Mouse (Mus musculus) heart, embryonic 11.5 days (tissue): Measurements from ENCODE around the gene Prr14l. TPM values are rescaled to one million over a fixed set of nuclear protein-coding genes. Genes with fewer than 3 reads are reported as not detected.
"Not testable (repeated sequence)": the region's sequence is repeated elsewhere in the genome, so short reads cannot be mapped to it uniquely, and the experiment has no call there.

ENCODE experiments used
- ATAC-seq: fragments of 200-750 bp; cut with Nextera tagmentation; replicated peaks from 2 replicates; pipeline ENCODE4 v1.8.0; 2017; ENCODE audit warnings: moderate library complexity; ENCODE audit not compliant: insufficient number of reproducible peaks, low FRiP score, low TSS enrichment
- H3K27ac ChIP-seq: fragments of 300-500 bp; sonication (generic); 2 replicates; pipeline ENCODE4 v1.5.1; 2014; ENCODE audit warnings: mild to moderate bottlenecking, low read depth, low read length
- H3K27me3 ChIP-seq: fragments of 300-500 bp; sonication (generic); 2 replicates; pipeline ENCODE4 v1.6.1; 2014; ENCODE audit warnings: mild to moderate bottlenecking, low read length, mixed read lengths; ENCODE audit not compliant: control insufficient read depth, insufficient read depth
- H3K36me3 ChIP-seq: fragments of 300-500 bp; sonication (generic); 2 replicates; pipeline ENCODE4 v1.6.1; 2014; ENCODE audit warnings: mild to moderate bottlenecking, low read length, moderate library complexity, mixed read lengths; ENCODE audit not compliant: control insufficient read depth, insufficient read depth
- H3K4me1 ChIP-seq: fragments of 300-500 bp; sonication (generic); 2 replicates; pipeline ENCODE4 v1.6.1; 2014; ENCODE audit warnings: low read length; ENCODE audit not compliant: control insufficient read depth, insufficient read depth
- H3K4me2 ChIP-seq: fragments of 300-500 bp; sonication (generic); 2 replicates; pipeline ENCODE4 v1.6.1; 2014; ENCODE audit warnings: mild to moderate bottlenecking, moderate library complexity
- H3K4me3 ChIP-seq: fragments of 300-500 bp; sonication (generic); 2 replicates; pipeline ENCODE4 v1.5.1; 2014; ENCODE audit warnings: low read depth, low read length
- H3K9ac ChIP-seq: fragments of 300-500 bp; sonication (generic); 2 replicates; pipeline ENCODE4 v1.6.1; 2014; ENCODE audit warnings: mild to moderate bottlenecking, low read depth, low read length, moderate library complexity
- H3K9me3 ChIP-seq: fragments of 300-500 bp; sonication (generic); replicated peaks from 2 replicates; pipeline ENCODE4 v1.6.1; 2016; ENCODE audit warnings: low read length; ENCODE audit not compliant: control insufficient read depth
- WGBS: fragments of 180-500 bp; shearing (Covaris S2); extraction: QIAGEN DNeasy Blood & Tissue Kit; methylation state at CpG from one replicate; pipeline ENCODE4 v1.1.7; 2014; ENCODE audit not compliant: insufficient replicate concordance; 5-methylcytosine and 5-hydroxymethylcytosine counted together
- polyA plus RNA-seq: library from polyadenylated mRNA; unstranded; fragments of >200 nt; fragmentation: Nextera tagmentation; extraction: Ambion mirVana; gene quantifications from 2 replicates; pipeline ENCODE4 v1.2.1, GENCODE M21; 2014

Gene Prr14l
- polyA plus RNA-seq, 1 experiment from 2014 or later = 11.5 TPM

GRCm38 (mm10) chr5:32778168-32778567, 75.9 kb downstream of the Prr14l start:
- Histone ChIP-seq H3K9ac (no peak overlapping the region), H3K4me2 (no peak overlapping the region), H3K27me3 (no peaks in the 10 kb centered on the region), H3K9me3 (no peaks in the 10 kb centered on the region), H3K4me1 (no peaks in the 10 kb centered on the region), H3K4me3 (no peak overlapping the region), H3K27ac (no peak overlapping the region), H3K36me3 (peaks cover 2% of the 10 kb centered on the region; the same call in 1 of the 2 replicates)
- no peak for ATAC-seq
- 80% methylated on average over 3 of the region's 3 CpGs for WGBS

- Histone ChIP-seq H3K36me3 (peaks cover 2% of the 10 kb centered on the region; the same call in 1 of the 2 replicates), H3K27ac (no peak overlapping the region), H3K4me2 (no peak overlapping the region), H3K4me1 (no peaks in the 10 kb centered on the region), H3K27me3 (no peaks in the 10 kb centered on the region), H3K4me3 (no peak overlapping the region), H3K9ac (no peak overlapping the region), H3K9me3 (no peaks in the 10 kb centered on the region)
- 86% methylated on average over 2 of the region's 2 CpGs for WGBS
- no peak for ATAC-seq
These were observed 81.7 kb downstream of the Prr14l start for GRCm38 (mm10) chr5:32772361-32772760.

GRCm38 (mm10) chr5:32767636-32768373, 86.3 kb downstream of the Prr14l start:
- no peak for ATAC-seq
- no peak overlapping the region for H3K4me3 ChIP-seq
- no peak overlapping the region for H3K9ac ChIP-seq
- no peak overlapping the region for H3K27ac ChIP-seq
- H3K4me2 ChIP-seq = no peak overlapping the region
- no peaks in the 10 kb centered on the region for H3K27me3 ChIP-seq
- H3K36me3 ChIP-seq = no peaks in the 10 kb centered on the region; the same call in 1 of the 2 replicates
- WGBS = 86% methylated on average over 4 of the region's 4 CpGs
- no peaks in the 10 kb centered on the region for H3K9me3 ChIP-seq
- no peaks in the 10 kb centered on the region for H3K4me1 ChIP-seq

GRCm38 (mm10) chr5:32767004-32767403, 87.1 kb downstream of the Prr14l start:
- no peaks in the 10 kb centered on the region; the same call in 1 of the 2 replicates for H3K36me3 ChIP-seq
- H3K27ac ChIP-seq = no peak overlapping the region
- H3K9ac ChIP-seq = no peak overlapping the region
- H3K9me3 ChIP-seq = no peaks in the 10 kb centered on the region
- no peak for ATAC-seq
- H3K4me1 ChIP-seq = no peaks in the 10 kb centered on the region
- no peaks in the 10 kb centered on the region for H3K27me3 ChIP-seq
- H3K4me2 ChIP-seq = no peak overlapping the region
- no peak overlapping the region for H3K4me3 ChIP-seq
- WGBS = 79% methylated on average over 3 of the region's 3 CpGs

GRCm38 (mm10) chr5:32761566-32762140, 92.4 kb downstream of the Prr14l start:
- Histone ChIP-seq H3K27ac (no peak overlapping the region), H3K4me3 (no peak overlapping the region), H3K4me2 (no peak overlapping the region), H3K27me3 (no peaks in the 10 kb centered on the region), H3K9ac (no peak overlapping the region), H3K9me3 (no peaks in the 10 kb centered on the region), H3K36me3 (no peaks in the 10 kb centered on the region), H3K4me1 (no peaks in the 10 kb centered on the region)
- WGBS = 73% methylated on average over 5 of the region's 5 CpGs
- no peak for ATAC-seq

- Histone ChIP-seq H3K9me3 (no peaks in the 10 kb centered on the region), H3K9ac (no peak overlapping the region), H3K36me3 (no peaks in the 10 kb centered on the region), H3K4me1 (no peaks in the 10 kb centered on the region), H3K27me3 (no peaks in the 10 kb centered on the region), H3K4me3 (no peak overlapping the region), H3K4me2 (no peak overlapping the region), H3K27ac (no peak overlapping the region)
- no peak for ATAC-seq
- WGBS = 54% methylated on average over 3 of the region's 3 CpGs
These were observed 93.3 kb downstream of the Prr14l start for GRCm38 (mm10) chr5:32760787-32761186.

- H3K27me3 ChIP-seq, H3K9me3 ChIP-seq, ATAC-seq, H3K9ac ChIP-seq, H3K4me3 ChIP-seq, H3K27ac ChIP-seq, H3K4me1 ChIP-seq, H3K4me2 ChIP-seq, H3K36me3 ChIP-seq: not testable (repeated sequence)
- WGBS = 93% methylated on average over 18 of the region's 18 CpGs
These were observed 93.7 kb downstream of the Prr14l start for GRCm38 (mm10) chr5:32760352-32760751.

- Histone ChIP-seq H3K36me3 (no peaks in the 10 kb centered on the region), H3K9ac (no peak overlapping the region), H3K27ac (no peak overlapping the region), H3K4me1 (no peaks in the 10 kb centered on the region), H3K27me3 (no peaks in the 10 kb centered on the region), H3K9me3 (no peaks in the 10 kb centered on the region), H3K4me3 (no peak overlapping the region), H3K4me2 (no peak overlapping the region)
- WGBS = 84% methylated on average over 2 of the region's 2 CpGs
- no peak for ATAC-seq
These were observed 94.4 kb downstream of the Prr14l start for GRCm38 (mm10) chr5:32759662-32760061.

- H3K4me2 ChIP-seq = no peak overlapping the region
- no peaks in the 10 kb centered on the region for H3K36me3 ChIP-seq
- no peak overlapping the region for H3K27ac ChIP-seq
- no peak overlapping the region for H3K4me3 ChIP-seq
- no peaks in the 10 kb centered on the region for H3K4me1 ChIP-seq
- H3K9ac ChIP-seq = no peak overlapping the region
- H3K9me3 ChIP-seq = no peaks in the 10 kb centered on the region
- 93% methylated on average over 8 of the region's 8 CpGs for WGBS
- no peak for ATAC-seq
- no peaks in the 10 kb centered on the region for H3K27me3 ChIP-seq
These were observed 97.9 kb downstream of the Prr14l start for GRCm38 (mm10) chr5:32756141-32756540.
